Mouse (Mus musculus) spleen, adult 18-20 months (tissue): ENCODE data around the gene Arfgef3.
A peak's percentile ranks its signal among the peaks of the same experiment; 100 is the strongest.

Source experiments
- DNase-seq, 2 experiments: peaks; one replicate each; pipeline ENCODE4 v3.0.0; 2022; ENCODE audit warnings: mixed read lengths in 2 of 2

Arfgef3 gene

DNA sequence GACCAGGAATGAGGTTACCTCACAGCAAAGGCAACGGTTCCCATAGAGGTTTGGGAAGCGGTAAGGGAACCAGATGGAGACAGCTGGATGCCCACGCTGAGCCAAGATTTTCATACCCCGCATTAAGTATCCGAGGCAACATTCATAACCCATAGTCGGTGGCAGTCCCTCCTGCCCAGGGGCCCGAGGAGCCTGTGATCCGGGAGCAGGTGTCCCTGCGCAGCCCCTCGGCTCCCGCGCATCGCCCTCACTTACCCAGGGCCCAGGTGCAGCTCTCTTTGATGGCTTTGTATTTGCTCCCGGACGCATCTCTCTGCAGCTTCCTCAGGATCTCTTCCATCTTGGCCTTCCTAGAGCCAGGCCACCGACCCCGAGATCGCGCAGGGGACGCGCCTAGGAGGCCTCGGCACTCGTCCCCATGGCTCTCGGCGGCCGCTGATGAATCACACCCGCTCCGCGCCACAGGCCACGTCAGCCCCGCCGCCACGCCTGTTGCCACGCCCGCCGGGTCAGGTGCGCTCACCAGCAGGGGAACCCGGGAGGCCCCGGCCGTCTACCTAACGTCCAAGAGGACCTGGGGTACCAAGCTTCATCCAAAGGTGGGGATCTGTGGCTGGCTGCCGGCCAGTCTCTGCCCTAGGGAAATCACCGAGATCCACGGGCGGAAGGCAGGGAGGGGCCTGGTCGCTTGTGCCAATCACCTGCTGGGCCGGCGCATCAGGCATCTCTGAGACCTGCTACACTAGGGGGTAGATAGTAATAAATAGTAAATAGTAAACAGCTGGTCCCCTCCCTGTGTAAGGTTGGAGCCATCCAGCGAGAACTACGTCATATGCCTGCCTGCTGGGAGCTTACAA, at the start of gene Arfgef3:
Arfgef3 (minus strand) TSS at position 664 of the 857 bp plus-strand sequence.
- DNase-seq: peak in 1 of 2 experiments; percentile 5

- DNase-seq: no peak
These were observed 46.3 kb upstream of the Arfgef3 start for GRCm38 (mm10) chr10:18790063-18790462.

DNA sequence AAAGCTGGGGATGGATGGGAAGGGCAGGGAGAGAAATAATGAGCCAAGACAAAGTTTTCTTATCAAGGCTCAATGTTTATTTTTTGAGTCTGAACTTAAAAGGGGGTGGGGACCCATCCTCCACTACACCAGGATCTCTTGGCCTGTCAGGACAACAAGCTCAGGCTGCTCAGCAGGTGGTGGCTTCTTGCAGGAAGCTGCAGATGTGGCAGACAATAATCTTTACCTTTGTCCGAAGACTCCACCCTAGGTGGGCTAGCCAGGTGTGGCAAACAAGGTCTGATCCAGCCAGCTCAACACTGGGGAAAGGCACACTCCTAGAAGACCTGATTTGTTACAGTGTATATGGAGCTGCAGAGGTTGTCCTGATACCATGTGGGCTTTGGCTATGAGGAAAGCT, 44.9 kb upstream of the Arfgef3 start:
- DNase-seq: no peak

DNA sequence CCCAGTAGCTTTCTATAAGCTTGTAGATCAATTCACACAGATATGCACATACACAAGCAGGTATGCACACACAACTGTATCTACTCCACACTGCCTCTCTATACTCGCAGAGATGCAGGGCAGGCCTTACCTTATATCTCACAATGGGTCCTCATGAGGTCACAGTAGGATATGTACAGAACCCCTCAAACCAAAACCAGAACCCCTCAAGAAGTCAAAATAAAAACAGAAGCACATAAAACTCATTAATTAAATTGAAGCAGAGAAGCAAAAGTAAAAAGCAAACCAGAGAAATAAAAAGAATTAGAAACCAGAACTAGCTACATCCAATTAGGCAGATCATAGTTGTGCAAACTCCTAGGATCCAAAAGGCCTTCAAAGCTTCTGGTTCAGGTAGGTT, 42.9 kb upstream of the Arfgef3 start, which contains the start of gene Gm4922:
Gm4922 (minus strand) TSS at position 101 of the 400 bp plus-strand sequence.
- no peak for DNase-seq

- no peak for DNase-seq
These were observed 33.8 kb upstream of the Arfgef3 start for GRCm38 (mm10) chr10:18777546-18777945.

DNA sequence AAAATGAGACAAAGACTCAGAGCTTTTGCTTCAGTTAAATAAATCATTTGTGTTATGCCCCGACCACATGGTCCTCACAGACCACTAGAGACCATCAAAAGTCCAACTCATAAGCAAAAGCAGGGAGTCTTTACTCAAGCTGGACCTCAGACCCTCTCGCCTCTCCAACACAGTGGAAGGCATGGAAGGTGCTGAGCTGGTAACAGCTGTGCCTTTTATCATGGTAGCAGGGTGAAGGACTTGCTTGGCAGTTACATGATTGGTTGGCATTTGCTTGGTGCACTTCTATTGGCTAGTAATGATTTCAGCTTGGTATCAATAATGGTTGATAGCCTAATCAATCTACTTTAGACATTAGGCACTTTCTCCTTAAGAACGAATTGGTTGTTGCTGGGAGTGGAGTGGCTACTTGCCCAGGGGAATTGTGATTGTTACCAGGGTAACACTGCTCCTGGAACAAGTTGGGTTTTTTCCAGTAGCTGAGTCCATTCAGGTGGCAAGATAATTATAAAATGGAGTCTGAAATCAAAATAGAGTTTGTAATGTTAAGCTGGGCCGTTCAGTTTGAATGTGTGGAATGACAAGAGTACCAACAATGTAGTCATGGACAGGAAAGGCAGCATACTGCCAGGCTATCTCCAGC, 28.9 kb upstream of the Arfgef3 start:
- no peak for DNase-seq

DNA sequence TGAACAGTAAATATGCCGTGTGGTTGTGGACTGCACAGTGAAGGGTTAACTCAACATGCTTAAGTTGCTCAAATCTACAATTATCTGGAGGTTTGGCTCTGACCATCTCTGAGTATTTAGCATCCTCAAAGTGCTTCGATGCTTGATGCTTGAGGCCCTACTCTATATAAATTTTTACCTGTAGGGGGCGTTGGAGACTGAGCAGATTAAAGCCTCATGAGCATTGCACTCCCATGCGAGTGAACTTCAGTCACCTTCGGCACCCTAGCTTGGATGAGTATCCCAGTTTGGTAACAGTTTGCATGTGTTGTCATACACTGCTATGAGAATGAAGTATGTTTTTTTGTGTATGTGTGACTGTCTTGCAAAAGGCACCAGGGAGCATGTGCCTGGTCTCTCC, 26.2 kb upstream of the Arfgef3 start:
- DNase-seq: no peak

GRCm38 (mm10) chr10:18760241-18760640, 16.5 kb upstream of the Arfgef3 start:
- no peak for DNase-seq

DNA sequence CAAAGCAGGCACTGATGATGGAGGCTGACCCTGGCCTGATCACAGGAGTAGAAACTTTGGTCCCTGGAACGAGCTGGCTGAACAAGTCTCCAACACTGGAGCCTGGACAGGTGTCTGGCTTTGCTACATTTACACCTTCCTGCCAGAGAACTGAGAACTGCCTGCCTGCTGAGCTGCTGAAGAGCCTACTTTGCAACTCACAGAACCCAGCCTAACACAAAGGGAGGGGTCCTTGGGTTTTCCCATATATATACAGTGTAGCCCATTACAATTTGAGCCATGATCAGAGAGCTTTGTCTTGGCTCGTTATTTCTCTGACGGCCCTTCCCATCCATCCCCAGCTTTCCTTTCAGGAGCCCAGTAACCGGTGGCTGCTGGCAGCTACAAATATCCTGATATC, 6.3 kb upstream of the Arfgef3 start:
- DNase-seq: no peak

GRCm38 (mm10) chr10:18742086-18742485, 1.7 kb downstream of the Arfgef3 start:
- no peak for DNase-seq

- DNase-seq: no peak
These were observed 2.7 kb downstream of the Arfgef3 start for GRCm38 (mm10) chr10:18741024-18741423.

DNA sequence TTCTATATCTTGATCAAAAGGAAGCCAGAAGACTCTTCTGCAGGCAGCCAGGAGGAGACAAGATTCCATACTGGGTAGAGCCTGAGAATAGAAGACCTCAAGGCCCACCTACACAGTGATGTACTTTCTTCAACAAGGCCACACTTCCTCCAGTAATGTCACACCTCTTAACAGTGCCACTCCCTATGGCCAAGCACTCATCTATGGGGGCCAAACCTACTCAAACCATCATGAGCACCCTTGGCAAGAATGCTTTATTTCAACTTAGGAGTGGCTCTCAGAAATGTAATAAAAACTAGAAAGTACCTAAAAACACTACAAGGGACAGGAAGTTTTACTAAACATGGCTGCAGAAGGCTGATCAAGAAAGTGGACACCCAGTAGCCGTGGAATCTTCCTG, 15.2 kb downstream of the Arfgef3 start:
- no peak for DNase-seq

GRCm38 (mm10) chr10:18711436-18711835, 32.3 kb downstream of the Arfgef3 start:
- DNase-seq: no peak

DNA sequence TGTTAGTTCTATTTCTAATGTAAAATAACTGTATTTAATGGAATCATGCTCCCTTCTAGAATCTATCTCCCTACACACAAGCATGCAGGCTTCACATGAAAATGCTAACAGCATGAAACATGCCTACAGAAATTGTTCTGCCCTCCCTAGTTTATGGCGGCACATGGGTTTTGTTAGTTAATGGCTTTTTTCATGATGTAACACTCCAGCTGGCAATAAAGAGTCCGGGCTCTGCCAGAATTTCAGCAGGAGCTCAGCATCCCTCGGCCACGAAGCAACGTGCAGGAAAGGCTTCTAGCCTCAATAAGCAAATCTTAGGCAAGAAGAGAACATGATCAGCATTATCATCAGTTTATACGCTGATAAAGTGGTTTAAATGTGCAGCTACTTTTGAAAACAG, 32.8 kb downstream of the Arfgef3 start:
- no peak for DNase-seq

GRCm38 (mm10) chr10:18709836-18710235, 33.9 kb downstream of the Arfgef3 start:
- DNase-seq: no peak

GRCm38 (mm10) chr10:18708641-18709040, 35.1 kb downstream of the Arfgef3 start:
- no peak for DNase-seq

DNA sequence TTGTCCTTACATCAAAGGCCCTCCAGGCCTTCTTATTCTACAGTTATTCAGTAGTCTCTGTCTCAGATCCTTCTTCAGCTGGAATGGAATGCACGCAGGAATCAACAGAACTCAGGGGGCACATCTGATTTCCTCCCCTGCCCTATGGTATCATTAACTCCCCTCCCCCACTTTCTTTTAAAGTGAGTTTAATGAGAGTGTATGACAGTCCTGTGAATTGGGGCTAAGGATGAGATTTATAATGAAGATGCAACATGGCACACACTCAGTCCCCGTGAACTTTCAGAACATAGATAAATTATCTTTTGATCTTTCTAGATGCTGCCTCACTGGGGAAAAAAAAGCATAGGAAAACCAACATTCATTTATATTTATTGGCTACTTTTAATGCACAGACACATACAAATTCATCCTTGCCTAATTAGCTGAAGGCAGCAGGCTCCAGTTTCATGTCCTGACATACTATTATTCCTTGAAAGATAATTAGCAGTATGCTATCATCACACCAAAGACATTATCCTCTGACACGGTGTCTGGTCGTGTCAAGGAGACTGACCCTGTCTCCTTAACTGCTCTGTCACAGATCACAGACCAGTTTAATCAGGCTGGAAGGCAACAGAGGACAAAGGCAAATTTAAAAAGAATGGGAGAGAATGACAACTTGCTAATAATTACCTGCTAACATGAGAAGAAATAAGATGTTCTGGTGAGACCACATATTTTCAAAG, 39.2 kb downstream of the Arfgef3 start:
- DNase-seq: no peak

- DNase-seq: no peak
These were observed 42.2 kb downstream of the Arfgef3 start for GRCm38 (mm10) chr10:18701517-18701916.

DNA sequence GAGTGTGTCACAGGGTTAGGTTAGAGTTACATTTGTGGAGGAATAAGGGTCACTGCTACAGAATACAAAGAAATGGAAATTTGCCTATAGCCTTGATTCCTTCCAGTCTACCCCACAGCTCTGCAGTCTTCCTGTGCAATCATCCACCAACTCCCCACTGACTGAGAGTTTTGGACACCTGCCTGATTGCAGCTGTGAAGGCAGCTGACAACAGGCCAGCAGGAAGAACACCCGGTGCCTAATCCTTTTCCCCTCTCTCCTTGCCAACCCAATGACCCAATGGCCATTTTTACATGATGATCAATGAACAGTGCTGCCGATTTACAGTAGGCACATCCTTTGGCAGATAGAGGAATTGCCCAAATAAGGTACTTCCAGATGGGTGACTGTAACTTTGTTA, 43.6 kb downstream of the Arfgef3 start:
- no peak for DNase-seq

DNA sequence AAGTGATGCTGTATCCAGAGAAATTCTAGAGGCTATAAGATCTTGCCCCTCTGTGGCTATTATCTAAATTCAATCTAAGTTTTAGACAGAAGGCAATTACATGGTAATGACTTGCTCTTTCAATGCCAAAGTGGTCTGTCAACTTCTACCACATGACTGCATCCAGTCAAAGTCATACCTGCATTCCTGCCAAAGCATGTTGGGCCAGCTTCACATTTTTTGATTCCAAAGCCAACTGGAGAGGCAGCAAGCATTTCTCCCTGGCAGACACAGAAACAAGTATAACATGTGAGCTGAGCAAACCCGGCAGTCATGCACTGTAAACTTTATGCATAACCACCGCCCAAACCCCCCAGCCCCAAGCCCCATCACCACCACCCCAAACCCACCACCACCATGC, 44.6 kb downstream of the Arfgef3 start:
- DNase-seq: no peak

DNA sequence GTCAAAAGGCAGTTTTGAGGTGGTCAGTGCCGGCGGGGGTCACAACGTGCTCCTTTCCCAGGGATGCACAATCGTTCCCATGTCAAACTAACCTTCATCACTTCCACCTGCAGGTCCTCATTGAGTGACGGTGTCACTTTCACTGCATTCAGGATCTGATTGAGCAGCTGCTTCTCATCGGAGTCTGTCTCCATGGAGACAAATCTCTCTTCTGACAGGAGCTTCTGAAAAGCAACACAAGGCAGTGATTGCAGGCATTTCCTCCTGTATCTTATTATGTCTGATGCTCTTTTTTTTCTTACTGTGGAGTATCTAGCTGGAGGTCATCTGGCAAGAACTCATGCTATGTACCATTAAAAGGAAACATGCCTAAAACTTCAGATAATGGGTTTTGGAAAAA, 47.3 kb downstream of the Arfgef3 start:
- no peak for DNase-seq

DNA sequence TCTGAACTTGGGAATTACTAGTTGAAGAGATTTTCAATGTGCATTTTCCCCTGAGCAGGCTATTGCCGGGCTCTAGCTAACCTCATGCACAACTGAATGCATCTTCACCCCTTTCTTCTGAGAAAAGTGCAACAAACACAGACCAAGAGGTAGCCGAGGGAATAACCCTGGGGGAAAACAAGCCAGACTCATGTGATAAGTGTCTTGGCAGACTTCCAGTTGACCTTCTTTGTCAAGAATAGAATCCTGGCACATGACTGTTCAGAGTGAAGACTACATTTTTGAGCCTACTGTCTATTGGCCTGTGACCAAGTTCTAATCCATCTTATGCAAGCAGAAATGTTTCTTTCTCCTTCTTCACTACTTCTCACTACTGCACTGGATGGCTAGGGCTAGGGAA, 55.5 kb downstream of the Arfgef3 start:
- DNase-seq: no peak

- DNase-seq: no peak
These were observed 62.3 kb downstream of the Arfgef3 start for GRCm38 (mm10) chr10:18681385-18681954.
